10 mouse cellular contexts compared by ENCODE assay signal in genomic region chr3:158560891-158561255, GRCm38 (mm10). TPM values are rescaled to one million over a fixed set of nuclear protein-coding genes. Genes with fewer than 3 reads are reported as not detected.
A peak's percentile ranks its signal among the peaks of the same experiment; 100 is the strongest.
DNase-seq lines count a peak whose midpoint lies in the region; ATAC-seq and TF ChIP-seq lines count a peak whose summit lies in the region.
"Had no signal": no experiment of that assay in that cellular context is flagged by ENCODE, and none has a peak within 500 bp of the region (broad histone marks: within the 10 kb centered on the region; RNA-seq: fewer than 3 reads in every experiment).

No protein-coding gene starts in this region.

- peak; percentile 56 to 62 for DNase-seq in cerebellum, postnatal 14 days
- DNase-seq in cerebellum, adult 11 months = no peak
- DNase-seq in forebrain, embryonic 14.5 days (ENCODE audit: low spot score) = peak; percentile 46
- DNase-seq in layer of hippocampus, postnatal 36 days = peak; percentile 32 to 50
- DNase-seq in c-Kit-positive CD71-positive TER-119-positive erythroid progenitor cells, embryonic 14.5 days (ENCODE audit: low spot score) = no peak
- DNase-seq in adrenal gland, postnatal 14 days = no peak

- TF ChIP-seq CTCF in E14TG2a.4 (conservative IDR thresholded peaks at IDR 0.05; ENCODE audit: low read length) = no peak

- no peaks in the 10 kb centered on the region for H3K9me3 ChIP-seq in E14TG2a.4 (ENCODE audit: low read length)
- no peaks in the 10 kb centered on the region for H3K9me3 ChIP-seq in forebrain, embryonic 14.5 days (replicated peaks; ENCODE audit: control insufficient read depth, low read length)
- H3K9me3 ChIP-seq in neural tube, embryonic 12.5 days = no peaks in the 10 kb centered on the region

- ATAC-seq in forebrain, embryonic 14.5 days = peak; percentile 11; the same call in 1 of the 2 replicates
- ATAC-seq in neural tube, embryonic 12.5 days (ENCODE audit: low FRiP score, low read depth) = peak; percentile 38

- no peaks in the 10 kb centered on the region for H3K36me3 ChIP-seq in E14TG2a.4 (ENCODE audit: insufficient read depth, low read length)
- H3K36me3 ChIP-seq in forebrain, embryonic 14.5 days (ENCODE audit: control insufficient read depth, insufficient read depth, low read length) = no peaks in the 10 kb centered on the region
- H3K36me3 ChIP-seq in neural tube, embryonic 12.5 days = no peaks in the 10 kb centered on the region

- peak overlapping the region; percentile 97 for H3K27ac ChIP-seq in forebrain, embryonic 14.5 days (ENCODE audit: low read depth, low read length)
- peak overlapping the region; percentile 72; the same call in 1 of the 2 replicates for H3K27ac ChIP-seq in neural tube, embryonic 12.5 days

- H3K9ac ChIP-seq in forebrain, embryonic 14.5 days (ENCODE audit: low read length) = peak overlapping the region; percentile 97
- H3K9ac ChIP-seq in neural tube, embryonic 12.5 days = peak overlapping the region; percentile 77

- peak overlapping the region; percentile 79 for H3K4me2 ChIP-seq in forebrain, embryonic 14.5 days (ENCODE audit: low read length)
- peak overlapping the region; percentile 96 for H3K4me2 ChIP-seq in neural tube, embryonic 12.5 days (replicated peaks)

- H3K4me1 ChIP-seq in E14TG2a.4 (replicated peaks; ENCODE audit: low read depth, low read length) = peaks cover 39% of the 10 kb centered on the region
- peaks cover 5% of the 10 kb centered on the region for H3K4me1 ChIP-seq in forebrain, embryonic 14.5 days (ENCODE audit: control insufficient read depth, insufficient read depth, low read length)
- peaks cover 16% of the 10 kb centered on the region; the same call in 1 of the 2 replicates for H3K4me1 ChIP-seq in neural tube, embryonic 12.5 days

- WGBS in forebrain, embryonic 14.5 days = 1% methylated on average over 16 of the region's 16 CpGs
- 1% methylated on average over 16 of the region's 16 CpGs for WGBS in neural tube, embryonic 12.5 days

- H3K4me3 ChIP-seq in E14TG2a.4 (replicated peaks; ENCODE audit: low read length) = peak overlapping the region; percentile 85
- peak overlapping the region; percentile 72 for H3K4me3 ChIP-seq in forebrain, embryonic 14.5 days (ENCODE audit: low read depth, low read length)
- peak overlapping the region; percentile 70 for H3K4me3 ChIP-seq in neural tube, embryonic 12.5 days
- H3K4me3 ChIP-seq: erythroblast, embryonic 14.5 days had no signal

- H3K27me3 ChIP-seq in E14TG2a.4 (ENCODE audit: insufficient read depth, low read length) = peaks cover 54% of the 10 kb centered on the region
- no peaks in the 10 kb centered on the region for H3K27me3 ChIP-seq in forebrain, embryonic 14.5 days (replicated peaks; ENCODE audit: control insufficient read depth, insufficient read depth, low read length)
- 0 out of 2 replicates have a peak, but pooled peaks cover 6% of the 10 kb centered on the region for H3K27me3 ChIP-seq in neural tube, embryonic 12.5 days (replicated peaks)

RNA-seq across cellular contexts. Expression of gene Lrrc7, which starts 1.1 kb away (rescaled TPM):
- polyA plus RNA-seq in forebrain, embryonic 14.5 days (2014; fragmentation: Nextera tagmentation; extraction: Ambion mirVana) = 5.0 and 9.9 TPM in 2 replicates
- 100 to 1,000 TPM; 113 to 131 TPM for total RNA-seq in layer of hippocampus, postnatal 36 days (2021)
- 5.7 and 7.1 TPM in 2 replicates for polyA plus RNA-seq in neural tube, embryonic 12.5 days (2016; fragmentation: Nextera tagmentation; extraction: Ambion mirVana)
- total RNA-seq in adrenal gland, postnatal 14 days (2021) = 0.19 TPM in 2 replicates
- polyA plus RNA-seq: C2C12; erythroblast, embryonic 14.5 days had no signal

Comparison
In these comparisons a context has a peak if more than half of its experiments do, and no peak if none do; other contexts are left out.
1. DNase-seq: peak in cerebellum, postnatal 14 days (2 of 2), forebrain, embryonic 14.5 days (single experiment) and layer of hippocampus, postnatal 36 days (2 of 2); none in cerebellum, adult 11 months (single experiment), c-Kit-positive CD71-positive TER-119-positive erythroid progenitor cells, embryonic 14.5 days (single experiment) and adrenal gland, postnatal 14 days (single experiment).
2. RNA of gene Lrrc7, which starts 1.1 kb away (total RNA-seq): 113 to 131 TPM in layer of hippocampus, postnatal 36 days; 0.19 TPM in adrenal gland, postnatal 14 days; every median in the first group is over 10 times any median in the second.
3. Peak in every context shown above with its lines, with median percentiles within 50 percentile points of each other: H3K4me3 ChIP-seq.